Mouse (Mus musculus) NIH3T3 (cell line): ENCODE measurements around the gene Scn2b.

Experiments
- DNase-seq: peaks from one replicate; pipeline ENCODE4 v3.0.0-alpha.2; 2012; ENCODE audit warnings: low read depth

Gene Scn2b

GRCm38 (mm10) chr9:45119954-45120530 is 2.5 kb downstream of the Scn2b start:
- no peak for DNase-seq

GRCm38 (mm10) chr9:45120567-45120966 is 3.0 kb downstream of the Scn2b start:
- DNase-seq, result no peak

- DNase-seq, result no peak
Observed at GRCm38 (mm10) chr9:45121001-45121400, 3.4 kb downstream of the Scn2b start.

GRCm38 (mm10) chr9:45121769-45122168 is 4.2 kb downstream of the Scn2b start:
- peak; percentile 70 for DNase-seq

GRCm38 (mm10) chr9:45122209-45122761 is 4.7 kb downstream of the Scn2b start:
- peak; percentile 4 for DNase-seq

GRCm38 (mm10) chr9:45125211-45125610 is 7.6 kb downstream of the Scn2b start:
- no peak for DNase-seq

GRCm38 (mm10) chr9:45126941-45127340 is 9.4 kb downstream of the Scn2b start:
- no peak for DNase-seq

- no peak for DNase-seq
Observed at GRCm38 (mm10) chr9:45130119-45130518, 12.5 kb downstream of the Scn2b start.

- peak; percentile 9 for DNase-seq
Observed at GRCm38 (mm10) chr9:45133484-45134310, 16.1 kb downstream of the Scn2b start.

GRCm38 (mm10) chr9:45136442-45137169 is 19.0 kb downstream of the Scn2b start:
- no peak for DNase-seq

- DNase-seq, result no peak
Observed at GRCm38 (mm10) chr9:45138191-45139032, 20.8 kb downstream of the Scn2b start, which contains the start of gene Scn4b. Gene Scn4b, plus strand, starts transcription at chr9:45138395.

- no peak for DNase-seq
Observed at GRCm38 (mm10) chr9:45139082-45139481, 21.5 kb downstream of the Scn2b start.

GRCm38 (mm10) chr9:45140945-45141344 is 23.4 kb downstream of the Scn2b start:
- no peak for DNase-seq

- no peak for DNase-seq
Observed at GRCm38 (mm10) chr9:45142686-45143085, 25.1 kb downstream of the Scn2b start.

GRCm38 (mm10) chr9:45145533-45146266 is 28.1 kb downstream of the Scn2b start:
- DNase-seq, result no peak

- DNase-seq, result peak; percentile 57
Observed at GRCm38 (mm10) chr9:45146267-45146597, 28.6 kb downstream of the Scn2b start.

GRCm38 (mm10) chr9:45150933-45151332 is 33.4 kb downstream of the Scn2b start:
- no peak for DNase-seq

- no peak for DNase-seq
Observed at GRCm38 (mm10) chr9:45153361-45153760, 35.8 kb downstream of the Scn2b start.

- no peak for DNase-seq
Observed at GRCm38 (mm10) chr9:45167903-45168302, 50.3 kb downstream of the Scn2b start.

- DNase-seq, result no peak
Observed at GRCm38 (mm10) chr9:45170150-45170549, 52.6 kb downstream of the Scn2b start.

- no peak for DNase-seq
Observed at GRCm38 (mm10) chr9:45171073-45171610, 53.6 kb downstream of the Scn2b start.
